Mouse (Mus musculus): Measurements from ENCODE around the gene Il18rap. TPM values are rescaled to one million over a fixed set of nuclear protein-coding genes. Genes with fewer than 3 reads are reported as not detected.

Il18rap gene
- polyA plus RNA-seq, 1 experiment from 2014 or later = 0.22 TPM

DNA sequence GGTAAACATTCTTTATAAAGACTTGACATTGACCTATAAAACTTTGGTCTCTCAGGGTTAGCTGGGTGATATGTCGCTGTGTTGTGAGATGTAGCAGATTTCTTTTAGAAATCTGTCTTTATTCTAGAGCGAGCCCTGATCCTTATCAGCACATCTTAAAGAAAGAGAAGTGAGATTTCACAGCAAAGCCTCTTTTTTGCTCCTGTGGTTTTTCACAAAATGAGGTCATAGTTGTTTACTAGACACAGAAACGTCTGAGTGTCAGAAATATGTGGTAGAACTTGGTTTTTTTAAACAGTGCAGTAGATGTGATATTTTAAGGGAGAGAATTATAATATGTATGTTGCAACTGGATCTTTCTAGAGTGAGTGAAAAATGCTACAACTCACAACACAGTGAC, 39.5 kb upstream of the Il18rap start:
- Histone ChIP-seq H3K27me3 (ENCODE audit: control insufficient read depth, insufficient read depth, low read length) (no peaks in the 10 kb centered on the region), H3K4me2 (replicated peaks; ENCODE audit: low read depth, low read length) (no peak overlapping the region), H3K27ac (ENCODE audit: low read depth, low read length) (no peak overlapping the region), H3K9me3 (ENCODE audit: control insufficient read depth, low read length) (no peaks in the 10 kb centered on the region), H3K4me1 (replicated peaks; ENCODE audit: control insufficient read depth, insufficient read depth, low read length) (no peaks in the 10 kb centered on the region), H3K36me3 (ENCODE audit: control insufficient read depth, insufficient read depth, low read length) (no peaks in the 10 kb centered on the region), H3K9ac (ENCODE audit: low read depth, low read length) (no peak overlapping the region), H3K4me3 (ENCODE audit: low read depth, low read length) (no peak overlapping the region)
- DNase-seq (ENCODE audit: low spot score) (no peak), ATAC-seq (ENCODE audit: low FRiP score) (no peak)
- 76% methylated on average over 3 of the region's 3 CpGs for WGBS

GRCm38 (mm10) chr1:40476756-40477155, 38.4 kb upstream of the Il18rap start:
- ATAC-seq (ENCODE audit: low FRiP score) (no peak), DNase-seq (ENCODE audit: low spot score) (no peak)
- no peak overlapping the region for H3K4me2 ChIP-seq (replicated peaks; ENCODE audit: low read depth, low read length)
- no peak overlapping the region for H3K4me3 ChIP-seq (ENCODE audit: low read depth, low read length)
- H3K4me1 ChIP-seq (replicated peaks; ENCODE audit: control insufficient read depth, insufficient read depth, low read length) = no peaks in the 10 kb centered on the region
- no peak overlapping the region for H3K27ac ChIP-seq (ENCODE audit: low read depth, low read length)
- no peaks in the 10 kb centered on the region for H3K9me3 ChIP-seq (ENCODE audit: control insufficient read depth, low read length)
- no peak overlapping the region for H3K9ac ChIP-seq (ENCODE audit: low read depth, low read length)
- H3K36me3 ChIP-seq (ENCODE audit: control insufficient read depth, insufficient read depth, low read length) = no peaks in the 10 kb centered on the region
- 77% methylated on average over 4 of the region's 4 CpGs for WGBS
- H3K27me3 ChIP-seq (ENCODE audit: control insufficient read depth, insufficient read depth, low read length) = no peaks in the 10 kb centered on the region

DNA sequence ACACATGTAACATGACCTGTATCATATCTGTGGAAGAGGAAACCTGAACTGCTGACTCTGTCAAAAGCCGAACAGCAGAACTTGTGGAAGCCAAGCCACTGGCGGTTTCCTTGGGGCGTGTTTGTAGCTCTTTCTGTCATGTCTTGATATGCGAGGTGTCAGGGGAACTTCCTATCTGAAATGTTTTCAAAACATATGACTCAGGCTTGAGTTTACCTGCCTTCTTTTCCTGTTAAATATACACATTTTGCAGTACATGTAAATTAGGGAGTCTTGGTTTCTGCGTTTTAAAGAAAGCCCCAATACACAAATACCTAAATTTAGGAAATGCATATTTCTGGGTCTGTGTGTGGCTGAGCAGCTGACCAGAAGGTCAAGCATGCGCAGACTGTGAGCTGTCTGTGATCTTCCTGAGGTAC, 35.6 kb upstream of the Il18rap start:
- no peaks in the 10 kb centered on the region for H3K36me3 ChIP-seq (ENCODE audit: control insufficient read depth, insufficient read depth, low read length)
- WGBS = 86% methylated on average over 6 of the region's 6 CpGs
- no peaks in the 10 kb centered on the region for H3K9me3 ChIP-seq (ENCODE audit: control insufficient read depth, low read length)
- no peak overlapping the region for H3K9ac ChIP-seq (ENCODE audit: low read depth, low read length)
- H3K4me3 ChIP-seq (ENCODE audit: low read depth, low read length) = no peak overlapping the region
- ATAC-seq (ENCODE audit: low FRiP score) = no peak
- H3K27me3 ChIP-seq (ENCODE audit: control insufficient read depth, insufficient read depth, low read length) = no peaks in the 10 kb centered on the region
- no peak overlapping the region for H3K4me2 ChIP-seq (replicated peaks; ENCODE audit: low read depth, low read length)
- H3K27ac ChIP-seq (ENCODE audit: low read depth, low read length) = no peak overlapping the region
- DNase-seq (ENCODE audit: low spot score) = no peak
- H3K4me1 ChIP-seq (replicated peaks; ENCODE audit: control insufficient read depth, insufficient read depth, low read length) = no peaks in the 10 kb centered on the region

- H3K27ac ChIP-seq (ENCODE audit: low read depth, low read length) = no peak overlapping the region
- H3K9ac ChIP-seq (ENCODE audit: low read depth, low read length) = no peak overlapping the region
- DNase-seq (ENCODE audit: low spot score) (no peak), ATAC-seq (ENCODE audit: low FRiP score) (no peak)
- no peaks in the 10 kb centered on the region for H3K4me1 ChIP-seq (replicated peaks; ENCODE audit: control insufficient read depth, insufficient read depth, low read length)
- no peak overlapping the region for H3K4me2 ChIP-seq (replicated peaks; ENCODE audit: low read depth, low read length)
- H3K36me3 ChIP-seq (ENCODE audit: control insufficient read depth, insufficient read depth, low read length) = no peaks in the 10 kb centered on the region
- no peak overlapping the region for H3K4me3 ChIP-seq (ENCODE audit: low read depth, low read length)
- H3K9me3 ChIP-seq (ENCODE audit: control insufficient read depth, low read length) = no peaks in the 10 kb centered on the region
- no peaks in the 10 kb centered on the region for H3K27me3 ChIP-seq (ENCODE audit: control insufficient read depth, insufficient read depth, low read length)
- WGBS = 94% methylated on average over 4 of the region's 4 CpGs
Observed at GRCm38 (mm10) chr1:40494594-40494993, 20.6 kb upstream of the Il18rap start.

DNA sequence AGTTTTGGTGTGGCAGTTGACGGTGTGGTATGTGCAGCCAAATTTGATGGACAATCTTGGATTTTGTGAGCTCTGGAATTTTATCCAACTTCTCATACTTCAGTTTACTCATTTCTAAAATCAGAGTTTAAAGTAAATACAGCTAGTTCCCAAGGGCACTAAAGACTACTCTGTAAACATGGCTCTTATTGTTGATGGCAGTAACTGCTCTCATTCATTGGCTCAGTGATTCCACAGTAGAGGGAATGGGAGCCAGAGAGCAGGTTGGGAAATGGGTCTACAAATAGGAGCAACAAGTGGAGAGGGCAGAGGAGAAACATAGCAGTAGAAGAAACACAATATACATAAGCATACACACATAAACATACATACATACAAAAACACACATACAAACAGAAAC, 15.5 kb upstream of the Il18rap start:
- Histone ChIP-seq H3K27me3 (ENCODE audit: control insufficient read depth, insufficient read depth, low read length) (no peaks in the 10 kb centered on the region), H3K4me1 (replicated peaks; ENCODE audit: control insufficient read depth, insufficient read depth, low read length) (no peaks in the 10 kb centered on the region), H3K9me3 (ENCODE audit: control insufficient read depth, low read length) (no peaks in the 10 kb centered on the region), H3K9ac (ENCODE audit: low read depth, low read length) (no peak overlapping the region), H3K36me3 (ENCODE audit: control insufficient read depth, insufficient read depth, low read length) (no peaks in the 10 kb centered on the region), H3K4me3 (ENCODE audit: low read depth, low read length) (no peak overlapping the region), H3K4me2 (replicated peaks; ENCODE audit: low read depth, low read length) (no peak overlapping the region), H3K27ac (ENCODE audit: low read depth, low read length) (no peak overlapping the region)
- DNase-seq (ENCODE audit: low spot score) (no peak), ATAC-seq (ENCODE audit: low FRiP score) (no peak)
- WGBS = 97% methylated on average over 1 of the region's 1 CpGs

- DNase-seq (ENCODE audit: low spot score) (no peak), ATAC-seq (ENCODE audit: low FRiP score) (no peak)
- H3K27me3 ChIP-seq (ENCODE audit: control insufficient read depth, insufficient read depth, low read length) = no peaks in the 10 kb centered on the region
- H3K9me3 ChIP-seq (ENCODE audit: control insufficient read depth, low read length) = no peaks in the 10 kb centered on the region
- no peak overlapping the region for H3K4me2 ChIP-seq (replicated peaks; ENCODE audit: low read depth, low read length)
- no peaks in the 10 kb centered on the region for H3K36me3 ChIP-seq (ENCODE audit: control insufficient read depth, insufficient read depth, low read length)
- H3K4me1 ChIP-seq (replicated peaks; ENCODE audit: control insufficient read depth, insufficient read depth, low read length) = no peaks in the 10 kb centered on the region
- H3K27ac ChIP-seq (ENCODE audit: low read depth, low read length) = no peak overlapping the region
- H3K4me3 ChIP-seq (ENCODE audit: low read depth, low read length) = no peak overlapping the region
- WGBS = 91% methylated on average over 4 of the region's 4 CpGs
- no peak overlapping the region for H3K9ac ChIP-seq (ENCODE audit: low read depth, low read length)
Observed at GRCm38 (mm10) chr1:40501126-40501525, 14.0 kb upstream of the Il18rap start.

DNA sequence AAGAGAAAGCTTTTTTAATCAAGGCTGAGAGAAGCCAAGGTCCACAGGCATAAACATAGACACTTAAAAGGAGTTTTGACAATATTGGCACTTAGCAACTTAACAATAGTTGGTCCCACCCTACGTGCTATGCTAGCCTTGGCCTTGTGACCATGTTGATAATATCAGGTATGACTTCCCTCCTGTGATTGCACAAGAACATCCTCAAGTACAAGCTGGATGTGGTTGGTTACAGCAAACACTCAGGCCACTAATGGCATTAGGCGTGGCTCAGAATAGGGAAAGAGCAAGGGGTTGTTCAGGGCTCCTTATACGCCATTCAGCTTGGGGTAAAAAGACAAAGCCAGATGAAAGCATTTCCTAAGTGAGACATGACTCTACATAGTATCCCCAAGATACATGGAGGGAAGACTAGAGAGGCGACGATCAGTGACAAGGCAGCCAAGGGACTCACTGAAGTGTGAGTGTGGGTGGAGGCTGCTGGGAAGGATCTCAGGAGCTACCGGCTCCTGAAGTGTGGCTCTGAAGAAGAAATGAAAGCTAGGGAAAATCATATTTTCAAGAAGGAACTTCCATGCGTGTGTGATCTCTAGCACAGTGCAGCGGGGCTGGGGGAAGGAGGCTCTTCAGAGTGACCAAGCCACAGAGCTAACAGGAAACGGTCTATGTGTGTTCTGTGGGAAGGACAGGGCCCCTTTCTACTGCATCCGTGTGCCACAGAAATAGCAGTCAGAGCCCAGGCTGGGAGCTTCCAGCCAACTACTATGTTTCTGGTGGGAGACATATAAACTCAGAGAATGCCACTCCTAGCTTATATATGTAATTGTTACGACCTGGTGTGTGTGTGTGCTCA, 13.4 kb upstream of the Il18rap start:
- H3K27me3 ChIP-seq (ENCODE audit: control insufficient read depth, insufficient read depth, low read length) = no peaks in the 10 kb centered on the region
- ATAC-seq (ENCODE audit: low FRiP score) (no peak), DNase-seq (ENCODE audit: low spot score) (no peak)
- no peak overlapping the region for H3K4me2 ChIP-seq (replicated peaks; ENCODE audit: low read depth, low read length)
- 91% methylated on average over 11 of the region's 11 CpGs for WGBS
- no peak overlapping the region for H3K27ac ChIP-seq (ENCODE audit: low read depth, low read length)
- no peaks in the 10 kb centered on the region for H3K36me3 ChIP-seq (ENCODE audit: control insufficient read depth, insufficient read depth, low read length)
- H3K4me1 ChIP-seq (replicated peaks; ENCODE audit: control insufficient read depth, insufficient read depth, low read length) = no peaks in the 10 kb centered on the region
- no peak overlapping the region for H3K4me3 ChIP-seq (ENCODE audit: low read depth, low read length)
- no peaks in the 10 kb centered on the region for H3K9me3 ChIP-seq (ENCODE audit: control insufficient read depth, low read length)
- no peak overlapping the region for H3K9ac ChIP-seq (ENCODE audit: low read depth, low read length)

DNA sequence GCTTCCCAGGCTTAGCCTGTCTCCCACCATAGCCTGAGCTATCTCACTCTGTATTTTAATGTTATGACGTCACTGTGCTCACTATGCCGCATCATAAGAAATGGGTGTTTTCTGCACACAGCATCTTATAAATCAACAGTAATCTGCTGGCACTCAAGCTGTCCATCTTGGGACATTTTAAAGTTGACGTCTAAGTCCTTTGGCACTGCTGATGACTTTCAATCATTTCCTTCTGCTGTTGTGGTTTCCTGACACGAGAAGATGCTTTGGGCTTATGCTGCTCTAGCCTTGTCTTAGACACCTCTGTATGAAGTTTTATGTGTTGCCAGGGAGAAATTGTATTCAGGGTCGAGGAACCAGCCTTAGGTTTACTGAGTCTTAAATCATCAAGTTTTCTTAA, 10.6 kb upstream of the Il18rap start:
- no peaks in the 10 kb centered on the region for H3K36me3 ChIP-seq (ENCODE audit: control insufficient read depth, insufficient read depth, low read length)
- no peaks in the 10 kb centered on the region for H3K9me3 ChIP-seq (ENCODE audit: control insufficient read depth, low read length)
- H3K4me3 ChIP-seq (ENCODE audit: low read depth, low read length) = no peak overlapping the region
- no peaks in the 10 kb centered on the region for H3K27me3 ChIP-seq (ENCODE audit: control insufficient read depth, insufficient read depth, low read length)
- no peak overlapping the region for H3K9ac ChIP-seq (ENCODE audit: low read depth, low read length)
- DNase-seq (ENCODE audit: low spot score) = no peak
- no peak for ATAC-seq (ENCODE audit: low FRiP score)
- no peaks in the 10 kb centered on the region for H3K4me1 ChIP-seq (replicated peaks; ENCODE audit: control insufficient read depth, insufficient read depth, low read length)
- H3K27ac ChIP-seq (ENCODE audit: low read depth, low read length) = no peak overlapping the region
- no peak overlapping the region for H3K4me2 ChIP-seq (replicated peaks; ENCODE audit: low read depth, low read length)
- WGBS = 87% methylated on average over 5 of the region's 5 CpGs

GRCm38 (mm10) chr1:40516364-40516763, 1.2 kb downstream of the Il18rap start:
- no peaks in the 10 kb centered on the region for H3K9me3 ChIP-seq (ENCODE audit: control insufficient read depth, low read length)
- no peaks in the 10 kb centered on the region for H3K27me3 ChIP-seq (ENCODE audit: control insufficient read depth, insufficient read depth, low read length)
- no peak overlapping the region for H3K27ac ChIP-seq (ENCODE audit: low read depth, low read length)
- no peak overlapping the region for H3K4me2 ChIP-seq (replicated peaks; ENCODE audit: low read depth, low read length)
- H3K4me3 ChIP-seq (ENCODE audit: low read depth, low read length) = no peak overlapping the region
- no peaks in the 10 kb centered on the region for H3K36me3 ChIP-seq (ENCODE audit: control insufficient read depth, insufficient read depth, low read length)
- no peak overlapping the region for H3K9ac ChIP-seq (ENCODE audit: low read depth, low read length)
- DNase-seq (ENCODE audit: low spot score) = no peak
- no peak for ATAC-seq (ENCODE audit: low FRiP score)
- 93% methylated on average over 6 of the region's 6 CpGs for WGBS
- no peaks in the 10 kb centered on the region for H3K4me1 ChIP-seq (replicated peaks; ENCODE audit: control insufficient read depth, insufficient read depth, low read length)

Data from hindbrain, embryonic 11.5 days (tissue).